Mouse (Mus musculus) liver, adult 2 months (tissue): ENCODE measurements around the gene Slc16a5. TPM values are rescaled to one million over a fixed set of nuclear protein-coding genes. Genes with fewer than 3 reads are reported as not detected.

Source experiments
- DNase-seq: peaks from one replicate; pipeline ENCODE4 v3.0.0-alpha.2; 2011; ENCODE audit warnings: low read depth, low spot score; ENCODE audit errors: extremely low read depth
- H3K27ac ChIP-seq: fragments of 200-500 bp; replicated peaks from 2 replicates; pipeline ENCODE4 v1.5.1; 2012; ENCODE audit warnings: low read depth, mild to moderate bottlenecking, control low read depth, inconsistent platforms, low read length; ENCODE audit not compliant: insufficient read depth
- H3K27me3 ChIP-seq: fragments of 200-500 bp; 2 replicates; pipeline ENCODE4 v1.6.1; 2012; ENCODE audit warnings: mild to moderate bottlenecking, moderate library complexity, low read length, inconsistent platforms; ENCODE audit not compliant: control insufficient read depth, insufficient read depth
- H3K36me3 ChIP-seq: fragments of 200-500 bp; 2 replicates; pipeline ENCODE4 v1.6.1; 2012; ENCODE audit warnings: low read length, inconsistent platforms; ENCODE audit not compliant: control insufficient read depth, insufficient read depth
- H3K4me1 ChIP-seq: fragments of 200-500 bp; 2 replicates; pipeline ENCODE4 v1.6.1; 2011; ENCODE audit warnings: low read length; ENCODE audit not compliant: control insufficient read depth, insufficient read depth
- H3K4me3 ChIP-seq: fragments of 200-500 bp; 2 replicates; pipeline ENCODE4 v1.5.1; 2011; ENCODE audit warnings: low read depth, mild to moderate bottlenecking, control low read depth, low read length, moderate library complexity; ENCODE audit not compliant: insufficient read depth
- H3K79me2 ChIP-seq: fragments of 200-500 bp; 2 replicates; pipeline ENCODE4 v1.6.1; 2012; ENCODE audit warnings: inconsistent platforms, mild to moderate bottlenecking, low read length, moderate library complexity; ENCODE audit not compliant: control insufficient read depth, insufficient read depth
- H3K9ac ChIP-seq: fragments of 200-500 bp; 2 replicates; pipeline ENCODE4 v1.6.1; 2012; ENCODE audit warnings: low read depth, mild to moderate bottlenecking, control low read depth, inconsistent platforms, low read length
- CTCF ChIP-seq: fragments of 200-500 bp; IDR thresholded peaks from 2 replicates; pipeline ENCODE4 v1.5.1; 2011; ENCODE audit warnings: low read depth, low read length, control low read depth
- POLR2A ChIP-seq: fragments of 200-500 bp; IDR thresholded peaks from 2 replicates; pipeline ENCODE4 v1.6.1; 2011; ENCODE audit warnings: low read length, control low read depth; ENCODE audit not compliant: insufficient read depth; ENCODE audit errors: extremely low read depth
- WGBS: fragments of 180-500 bp; shearing (Covaris S2); methylation state at CpG from one replicate; pipeline ENCODE4 v1.1.7; 2018; 5-methylcytosine and 5-hydroxymethylcytosine counted together
- polyA plus RNA-seq: library from polyadenylated mRNA; depleted of rRNA; stranded (reverse); fragments of >200 nt; gene quantifications from 2 replicates; pipeline ENCODE4 v1.2.3, GENCODE M21; 2012
- total RNA-seq: library from RNA; depleted of rRNA; stranded (reverse); fragments of >200 nt; gene quantifications from 2 replicates; pipeline ENCODE4 v1.2.3, GENCODE M21; 2014

The Slc16a5 gene
- total and polyA plus RNA-seq, 2 experiments = 23.0 to 49.1 TPM

GRCm38 (mm10) chr11:115432814-115433213, 29.5 kb upstream of the Slc16a5 start:
- Histone ChIP-seq H3K27me3 (no peaks in the 10 kb centered on the region), H3K9ac (no peak overlapping the region), H3K36me3 (peaks cover 12% of the 10 kb centered on the region; the same call in 1 of the 2 replicates), H3K79me2 (no peaks in the 10 kb centered on the region), H3K4me3 (no peak overlapping the region), H3K27ac (peak overlapping the region; percentile 79), H3K4me1 (peaks cover 43% of the 10 kb centered on the region)
- peak; percentile 99 for DNase-seq
- 21% methylated on average over 4 of the region's 4 CpGs for WGBS
- TF ChIP-seq CTCF = no peak
- TF ChIP-seq POLR2A = no peak

- no peak overlapping the region for H3K4me3 ChIP-seq
- 52% methylated on average over 6 of the region's 6 CpGs for WGBS
- TF ChIP-seq POLR2A (no peak), CTCF (no peak)
- no peaks in the 10 kb centered on the region for H3K79me2 ChIP-seq
- H3K36me3 ChIP-seq = peaks cover 12% of the 10 kb centered on the region; the same call in 1 of the 2 replicates
- DNase-seq = peak; percentile 32
- no peaks in the 10 kb centered on the region for H3K27me3 ChIP-seq
- H3K27ac ChIP-seq = peak overlapping the region; percentile 79
- peaks cover 42% of the 10 kb centered on the region for H3K4me1 ChIP-seq
- peak overlapping the region; percentile 21; the same call in 1 of the 2 replicates for H3K9ac ChIP-seq
Measured at GRCm38 (mm10) chr11:115433342-115433741, 28.9 kb upstream of the Slc16a5 start.

GRCm38 (mm10) chr11:115435596-115436337, 26.5 kb upstream of the Slc16a5 start:
- H3K4me1 ChIP-seq = peaks cover 42% of the 10 kb centered on the region
- H3K4me3 ChIP-seq = peak overlapping the region; percentile 18; the same call in 1 of the 2 replicates
- WGBS = 7% methylated on average over 31 of the region's 31 CpGs
- peak overlapping the region; percentile 56 for H3K9ac ChIP-seq
- TF ChIP-seq POLR2A = no peak
- no peak for TF ChIP-seq CTCF
- H3K79me2 ChIP-seq = no peaks in the 10 kb centered on the region
- H3K27ac ChIP-seq = no peak overlapping the region
- H3K27me3 ChIP-seq = no peaks in the 10 kb centered on the region
- DNase-seq = peak; percentile 34
- no peaks in the 10 kb centered on the region; the same call in 1 of the 2 replicates for H3K36me3 ChIP-seq

GRCm38 (mm10) chr11:115437571-115438122, 24.6 kb upstream of the Slc16a5 start:
- WGBS = 34% methylated on average over 5 of the region's 5 CpGs
- H3K27me3 ChIP-seq = no peaks in the 10 kb centered on the region
- no peak for TF ChIP-seq POLR2A
- no peak for TF ChIP-seq CTCF
- no peaks in the 10 kb centered on the region for H3K36me3 ChIP-seq
- H3K4me1 ChIP-seq = peaks cover 36% of the 10 kb centered on the region
- no peaks in the 10 kb centered on the region for H3K79me2 ChIP-seq
- H3K27ac ChIP-seq = no peak overlapping the region
- H3K4me3 ChIP-seq = no peak overlapping the region
- peak; percentile 64 for DNase-seq
- no peak overlapping the region for H3K9ac ChIP-seq

GRCm38 (mm10) chr11:115439326-115439725, 22.9 kb upstream of the Slc16a5 start:
- Histone ChIP-seq H3K27ac (no peak overlapping the region), H3K4me3 (no peak overlapping the region), H3K9ac (no peak overlapping the region), H3K4me1 (peaks cover 28% of the 10 kb centered on the region), H3K79me2 (no peaks in the 10 kb centered on the region), H3K36me3 (no peaks in the 10 kb centered on the region), H3K27me3 (no peaks in the 10 kb centered on the region)
- no peak for TF ChIP-seq CTCF
- TF ChIP-seq POLR2A = no peak
- 86% methylated on average over 3 of the region's 3 CpGs for WGBS
- DNase-seq = no peak

- no peaks in the 10 kb centered on the region for H3K27me3 ChIP-seq
- DNase-seq = no peak
- H3K79me2 ChIP-seq = no peaks in the 10 kb centered on the region
- TF ChIP-seq POLR2A (no peak), CTCF (peak; percentile 22; the same call in 1 of the 2 replicates)
- no peak within 1 kb of the TSS for H3K27ac ChIP-seq
- H3K4me3 ChIP-seq = no peak within 1 kb of the TSS
- H3K36me3 ChIP-seq = no peaks in the 10 kb centered on the region
- peaks cover 23% of the 10 kb centered on the region for H3K4me1 ChIP-seq
- WGBS = 97% methylated on average over 9 of the region's 9 CpGs
- H3K9ac ChIP-seq = no peak within 1 kb of the TSS
Measured at GRCm38 (mm10) chr11:115439906-115440595, 22.2 kb upstream of the Slc16a5 start, which contains the start of gene Trim80. Gene Trim80 (plus strand): TSS chr11:115440545.
